Mouse (Mus musculus): ENCODE measurements around the gene Naif1. TPM values are rescaled to one million over a fixed set of nuclear protein-coding genes. Genes with fewer than 3 reads are reported as not detected.

The Naif1 gene
- polyA plus RNA-seq, 1 experiment: 0.26 TPM

DNA sequence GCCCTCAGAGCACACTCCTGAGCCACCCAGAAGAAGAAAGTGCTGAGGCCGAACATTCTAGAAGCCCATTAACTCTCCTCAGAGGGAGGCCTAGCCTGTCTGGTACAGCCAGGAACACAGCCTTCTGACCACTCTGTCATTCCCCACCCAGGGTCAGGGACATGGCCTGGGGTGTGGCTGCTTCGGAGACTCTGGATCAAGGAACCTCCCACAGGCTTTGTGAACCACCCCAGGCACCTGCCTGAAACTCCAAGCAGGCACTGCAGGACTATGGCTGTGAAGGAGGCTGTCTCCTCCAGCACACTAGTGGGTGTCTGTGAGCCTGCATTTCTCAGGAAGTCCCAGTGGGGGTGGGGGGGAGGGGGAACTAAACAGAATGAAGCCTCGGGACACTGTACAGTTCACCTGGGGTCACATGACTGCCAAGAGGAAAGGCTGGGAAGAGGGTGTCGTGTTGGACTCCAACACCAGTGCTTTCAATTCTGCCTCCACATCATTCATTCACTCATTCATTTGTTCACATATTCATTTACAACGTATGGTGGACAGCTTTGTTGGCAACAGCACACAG, 51.6 kb downstream of the Naif1 start:
- H3K4me1 ChIP-seq (ENCODE audit: control insufficient read depth): no peaks in the 10 kb centered on the region

DNA sequence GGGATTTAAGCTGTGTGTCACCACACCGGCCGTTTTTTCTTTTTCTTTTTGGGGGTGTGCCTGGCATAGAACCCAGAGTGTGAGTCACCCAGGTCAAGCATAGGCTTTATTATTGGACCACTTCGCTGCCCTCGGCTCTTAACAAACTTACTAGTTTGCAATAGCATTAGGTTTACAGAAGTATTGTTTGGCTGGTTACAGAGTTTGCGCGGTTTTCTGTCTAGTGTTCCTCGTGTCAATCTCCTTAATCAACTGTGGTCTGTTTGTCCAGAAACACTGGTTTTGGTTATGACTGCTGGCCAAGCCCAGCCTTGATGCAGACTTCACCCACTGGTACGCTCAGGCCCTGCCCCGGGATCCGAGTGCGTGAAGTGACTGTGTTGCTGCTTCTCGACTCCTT, 52.6 kb downstream of the Naif1 start:
- Histone ChIP-seq H3K4me3 (replicated peaks) (no peak overlapping the region), H3K27me3 (ENCODE audit: control insufficient read depth) (no peaks in the 10 kb centered on the region), H3K4me1 (ENCODE audit: control insufficient read depth) (no peaks in the 10 kb centered on the region; the same call in 1 of the 2 replicates), H3K36me3 (ENCODE audit: control insufficient read depth) (no peaks in the 10 kb centered on the region), H3K9me3 (ENCODE audit: control insufficient read depth, low read length) (peaks cover 9% of the 10 kb centered on the region)
- TF ChIP-seq TAL1 (IDR thresholded peaks at IDR 0.05; ENCODE audit: low read length) (no peak), GATA1 (IDR thresholded peaks at IDR 0.05; ENCODE audit: low read length) (no peak)

More for the DNA sequence above, 51.6 kb downstream of the Naif1 start:
- Histone ChIP-seq H3K27me3 (ENCODE audit: control insufficient read depth) (no peaks in the 10 kb centered on the region), H3K4me3 (replicated peaks) (no peak overlapping the region), H3K9me3 (ENCODE audit: control insufficient read depth, low read length) (peaks cover 10% of the 10 kb centered on the region), H3K36me3 (ENCODE audit: control insufficient read depth) (no peaks in the 10 kb centered on the region)
- TF ChIP-seq GATA1 (IDR thresholded peaks at IDR 0.05; ENCODE audit: low read length): no peak
- TF ChIP-seq TAL1 (IDR thresholded peaks at IDR 0.05; ENCODE audit: low read length): no peak

DNA sequence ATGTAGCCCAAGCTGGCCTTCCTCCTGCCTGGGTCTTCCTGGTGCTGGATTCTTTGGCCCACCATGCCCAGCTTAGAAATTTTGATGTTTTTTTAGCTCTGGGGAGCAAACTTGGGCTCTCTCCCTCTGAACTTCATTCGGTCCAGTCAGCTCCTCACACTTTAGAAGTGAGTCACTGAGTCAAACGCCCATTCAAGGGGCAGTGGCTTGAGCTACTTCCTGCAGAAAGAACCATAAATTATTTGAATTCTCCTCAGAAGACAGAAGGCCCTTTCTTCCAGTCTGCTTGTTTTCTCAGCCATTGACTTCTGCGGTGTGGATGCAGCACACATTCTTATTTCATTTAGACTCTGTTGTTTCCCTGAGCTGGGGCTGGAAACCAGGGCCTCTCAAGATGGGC, 53.3 kb downstream of the Naif1 start:
- Histone ChIP-seq H3K4me1 (ENCODE audit: control insufficient read depth) (no peaks in the 10 kb centered on the region; the same call in 1 of the 2 replicates), H3K27me3 (ENCODE audit: control insufficient read depth) (no peaks in the 10 kb centered on the region), H3K4me3 (replicated peaks) (no peak overlapping the region), H3K9me3 (ENCODE audit: control insufficient read depth, low read length) (peaks cover 6% of the 10 kb centered on the region), H3K36me3 (ENCODE audit: control insufficient read depth) (no peaks in the 10 kb centered on the region)
- TF ChIP-seq GATA1 (IDR thresholded peaks at IDR 0.05; ENCODE audit: low read length): no peak

GRCm38 (mm10) chr2:32505536-32505935, 55.3 kb downstream of the Naif1 start:
- no peak overlapping the region for H3K4me3 ChIP-seq (replicated peaks)
- H3K27me3 ChIP-seq (ENCODE audit: control insufficient read depth): no peaks in the 10 kb centered on the region
- no peaks in the 10 kb centered on the region for H3K36me3 ChIP-seq (ENCODE audit: control insufficient read depth)
- H3K4me1 ChIP-seq (ENCODE audit: control insufficient read depth): no peaks in the 10 kb centered on the region; the same call in 1 of the 2 replicates
- H3K9me3 ChIP-seq (ENCODE audit: control insufficient read depth, low read length): peaks cover 3% of the 10 kb centered on the region
- no peak for TF ChIP-seq TAL1 (IDR thresholded peaks at IDR 0.05; ENCODE audit: low read length)
- TF ChIP-seq GATA1 (IDR thresholded peaks at IDR 0.05; ENCODE audit: low read length): no peak

Other genes with a start within 250 kb of the Naif1 start
- gene Pomt1, start 213.9 kb upstream of the Naif1 start, polyA plus RNA-seq (2012): 0.79 and 1.2 TPM in 2 replicates
- 2.1 and 2.6 TPM in 2 replicates for gene Uck1, start 190.3 kb upstream of the Naif1 start, polyA plus RNA-seq (2012)
- gene Golga2, start 163.1 kb upstream of the Naif1 start, polyA plus RNA-seq (2012): 4.1 and 4.4 TPM in 2 replicates
- 21.0 and 41.0 TPM in 2 replicates for gene Swi5, start 162.4 kb upstream of the Naif1 start, polyA plus RNA-seq (2012)
- gene Ciz1, start 98.1 kb upstream of the Naif1 start, polyA plus RNA-seq (2012): 19.4 and 20.0 TPM in 2 replicates
- 0.03 TPM in 1 of 2 replicates, not detected in the other for gene Dnm1, start 97.1 kb upstream of the Naif1 start, polyA plus RNA-seq (2012)
- 29.8 and 38.6 TPM in 2 replicates for gene 1110008P14Rik, start 68.5 kb upstream of the Naif1 start, polyA plus RNA-seq (2012)
- gene Lcn2, start 62.2 kb upstream of the Naif1 start, polyA plus RNA-seq (2012): 0.19 and 0.32 TPM in 2 replicates
- 0.21 and 0.44 TPM in 2 replicates for gene Ptges2, start 54.6 kb upstream of the Naif1 start, polyA plus RNA-seq (2012)
- 1.9 and 2.0 TPM in 2 replicates for gene Slc25a25, start 988 bp downstream of the Naif1 start, polyA plus RNA-seq (2012)
- gene Fam102a, start 84.9 kb downstream of the Naif1 start, polyA plus RNA-seq (2012): 0.03 and 0.06 TPM in 2 replicates
- 1.2 and 1.7 TPM in 2 replicates for gene Dpm2, start 120.4 kb downstream of the Naif1 start, polyA plus RNA-seq (2012)
- not detected in 2 replicates for gene Pip5kl1, start 124.3 kb downstream of the Naif1 start, polyA plus RNA-seq (2012)
- not detected in 2 replicates for gene 9430097D07Rik, start 125.2 kb downstream of the Naif1 start, polyA plus RNA-seq (2012)
- 0.21 and 0.30 TPM in 2 replicates for gene St6galnac4, start 136.6 kb downstream of the Naif1 start, polyA plus RNA-seq (2012)
- 0.52 and 0.89 TPM in 2 replicates for gene St6galnac6, start 149.3 kb downstream of the Naif1 start, polyA plus RNA-seq (2012)
- gene Ak1, start 171.3 kb downstream of the Naif1 start, polyA plus RNA-seq (2012): 0.08 TPM in 1 of 2 replicates, not detected in the other
- gene Eng, start 196.1 kb downstream of the Naif1 start, polyA plus RNA-seq (2012): 0.60 and 0.69 TPM in 2 replicates